Mouse (Mus musculus) induced T-regulatory cell, adult 2 months (primary cell): ENCODE results near the gene Rmnd1.

Experiments used
- DNase-seq: peaks from one replicate; pipeline ENCODE4 v3.0.0-alpha.2; 2012; ENCODE audit warnings: low read depth

Gene Rmnd1

GRCm38 (mm10) chr10:4354371-4355260 is 77.6 kb downstream of the Rmnd1 start:
- DNase-seq = no peak
